Mouse (Mus musculus): Measurements from ENCODE around the gene Olig1. TPM values are rescaled to one million over a fixed set of nuclear protein-coding genes. Genes with fewer than 3 reads are reported as not detected.
"Not testable (repeated sequence)": the region's sequence is repeated elsewhere in the genome, so short reads cannot be mapped to it uniquely, and the experiment has no call there.

Gene Olig1
- total RNA-seq, 2 experiments from 2014 or later, result 99.3 to 114 TPM

DNA sequence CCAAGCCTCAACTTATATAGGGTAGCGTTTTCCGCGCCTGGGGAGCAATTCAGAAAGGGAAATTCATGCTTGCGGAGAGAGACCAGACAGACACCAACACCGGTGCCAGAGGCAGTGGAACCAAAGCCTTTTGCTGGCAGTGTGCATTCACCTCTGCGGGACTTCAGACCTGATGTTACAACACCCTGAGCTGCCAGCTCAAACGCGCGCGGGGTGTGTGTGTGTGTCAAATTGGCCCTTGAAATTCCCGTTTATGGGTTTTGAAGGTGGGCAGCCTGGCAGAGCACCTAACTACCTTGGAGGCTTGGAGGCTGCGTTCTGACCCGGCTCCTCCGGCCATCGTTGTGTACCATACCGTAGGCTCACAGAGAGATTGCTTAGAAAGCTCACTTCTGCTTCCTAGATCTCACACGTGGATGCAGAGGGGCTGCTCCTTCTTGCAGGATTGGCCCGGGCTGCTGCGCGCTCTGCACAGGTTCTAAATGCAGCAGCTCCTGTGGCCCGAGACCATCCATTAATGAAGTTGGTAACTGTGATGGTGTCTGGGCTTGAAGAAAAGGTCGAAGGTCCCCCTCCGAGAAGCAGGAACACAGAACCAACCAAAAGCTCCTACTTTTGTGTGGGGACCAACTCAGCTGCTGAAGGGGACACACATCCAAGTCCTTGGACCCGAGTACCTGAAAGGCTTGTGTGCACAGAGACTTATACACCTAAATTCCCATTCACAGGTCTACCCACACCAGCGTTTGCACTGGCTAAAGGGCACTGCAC is 36.9 kb upstream of the Olig1 start:
- intact Hi-C loops (cut with DNase I), result no loop called here
- no peak for DNase-seq (ENCODE audit: low spot score in 2 of 2)

GRCm38 (mm10) chr16:91233241-91233944 is 36.2 kb upstream of the Olig1 start:
- DNase-seq (ENCODE audit: low spot score in 2 of 2), result no peak
- intact Hi-C loops (cut with DNase I), result no loop called here

DNA sequence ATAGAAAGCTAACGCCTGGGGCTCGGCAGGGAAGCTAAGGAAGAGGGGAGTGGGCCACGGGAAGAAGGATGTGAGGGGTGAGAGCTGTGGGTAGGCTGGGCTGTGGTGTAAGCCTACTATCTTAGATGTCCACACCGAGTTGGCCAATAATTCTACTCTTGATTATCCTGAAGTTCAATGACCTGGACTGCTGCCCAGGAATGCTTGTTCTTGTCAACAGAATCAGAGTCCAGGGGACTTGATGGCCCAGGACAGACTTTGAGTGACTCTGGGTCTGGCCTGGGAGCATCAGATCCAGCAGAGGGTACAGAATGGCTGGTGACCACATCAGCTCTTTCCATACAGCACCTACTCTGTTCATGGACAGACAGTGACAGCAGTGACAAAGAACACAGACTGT is 30.5 kb upstream of the Olig1 start:
- DNase-seq (ENCODE audit: low spot score in 2 of 2), result no peak
- intact Hi-C loops (cut with DNase I), result no loop called here

DNA sequence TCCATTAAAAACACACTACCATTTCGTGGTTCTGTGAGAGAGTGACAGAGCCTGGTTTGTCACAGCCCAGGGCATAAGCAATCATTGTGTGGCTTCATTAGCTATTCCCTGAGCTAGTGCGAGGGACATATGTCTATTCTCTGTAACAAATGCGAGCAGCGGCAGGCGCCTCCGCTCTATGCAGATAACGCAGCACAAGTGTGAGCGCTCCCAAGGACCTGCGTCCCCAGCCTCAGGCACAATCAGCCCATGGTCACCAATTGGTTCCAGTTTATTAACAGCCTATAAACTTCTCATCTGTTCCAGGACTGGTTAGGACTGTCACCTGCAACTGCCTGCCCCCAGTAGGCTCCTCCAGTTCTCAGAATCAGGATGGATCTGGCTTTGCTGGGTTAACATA is 23.3 kb upstream of the Olig1 start:
- no peak for DNase-seq (ENCODE audit: low spot score in 2 of 2)
- intact Hi-C loops (cut with DNase I), result no loop called here

DNA sequence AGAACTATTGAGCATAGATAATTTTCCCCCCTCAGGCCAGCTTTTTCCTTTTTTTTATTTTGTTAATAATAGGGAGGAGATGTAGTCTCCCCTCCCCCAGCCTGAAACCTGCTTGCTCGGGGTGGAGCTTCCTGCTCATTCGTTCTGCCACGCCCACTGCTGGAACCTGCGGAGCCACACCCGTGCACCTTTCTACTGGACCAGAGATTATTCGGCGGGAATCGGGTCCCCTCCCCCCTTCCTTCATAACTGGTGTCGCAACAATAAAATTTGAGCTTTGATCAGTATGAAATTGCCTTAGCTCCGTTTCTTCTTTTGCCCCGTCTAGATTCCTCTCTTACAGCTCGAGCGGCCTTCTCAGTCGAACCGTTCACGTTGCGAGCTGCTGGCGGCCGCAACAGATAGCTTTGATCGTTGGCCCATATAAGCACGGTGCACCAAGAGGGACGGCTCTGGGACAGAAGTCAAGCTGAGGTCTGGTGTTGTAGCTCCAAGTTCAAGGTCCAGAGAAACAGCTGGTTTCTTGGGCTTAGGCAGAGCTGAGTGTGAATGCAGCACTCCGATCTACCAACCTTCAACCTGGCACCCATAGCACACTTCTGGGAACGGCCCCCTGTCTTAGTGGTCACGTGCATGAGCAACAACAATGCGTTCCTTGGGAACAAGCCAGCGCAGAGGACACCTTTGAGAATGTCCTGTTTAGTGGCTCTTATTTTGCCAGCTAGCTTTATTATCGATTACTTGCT is 14.0 kb upstream of the Olig1 start:
- DNase-seq (ENCODE audit: low spot score in 2 of 2); intact Hi-C loops (cut with DNase I): not testable (repeated sequence)

DNA sequence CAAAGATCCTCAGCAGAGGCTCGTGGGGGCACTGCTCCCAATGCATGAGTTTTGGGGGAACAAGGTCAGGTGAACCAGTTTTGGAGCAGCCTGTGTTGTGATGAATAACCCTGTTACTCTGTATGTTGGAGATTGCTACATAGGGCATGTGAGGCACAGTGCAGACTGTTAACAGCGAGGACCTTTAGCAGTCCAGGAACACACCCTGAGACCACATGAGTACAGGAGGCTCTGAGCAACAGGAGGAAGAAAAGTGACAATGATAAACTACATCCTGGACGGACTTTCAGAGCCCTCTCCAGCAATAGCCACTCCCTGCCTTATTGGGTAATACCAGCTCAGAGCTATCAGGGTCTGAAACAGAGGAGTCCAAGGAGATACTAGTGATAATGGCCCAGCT is 10.6 kb upstream of the Olig1 start:
- DNase-seq (ENCODE audit: low spot score in 2 of 2), result no peak
- intact Hi-C loops (cut with DNase I), result no loop called here

GRCm38 (mm10) chr16:91260861-91261260 is 8.7 kb upstream of the Olig1 start:
- DNase-seq (ENCODE audit: low spot score in 2 of 2), result no peak
- intact Hi-C loops (cut with DNase I), result no loop called here

DNA sequence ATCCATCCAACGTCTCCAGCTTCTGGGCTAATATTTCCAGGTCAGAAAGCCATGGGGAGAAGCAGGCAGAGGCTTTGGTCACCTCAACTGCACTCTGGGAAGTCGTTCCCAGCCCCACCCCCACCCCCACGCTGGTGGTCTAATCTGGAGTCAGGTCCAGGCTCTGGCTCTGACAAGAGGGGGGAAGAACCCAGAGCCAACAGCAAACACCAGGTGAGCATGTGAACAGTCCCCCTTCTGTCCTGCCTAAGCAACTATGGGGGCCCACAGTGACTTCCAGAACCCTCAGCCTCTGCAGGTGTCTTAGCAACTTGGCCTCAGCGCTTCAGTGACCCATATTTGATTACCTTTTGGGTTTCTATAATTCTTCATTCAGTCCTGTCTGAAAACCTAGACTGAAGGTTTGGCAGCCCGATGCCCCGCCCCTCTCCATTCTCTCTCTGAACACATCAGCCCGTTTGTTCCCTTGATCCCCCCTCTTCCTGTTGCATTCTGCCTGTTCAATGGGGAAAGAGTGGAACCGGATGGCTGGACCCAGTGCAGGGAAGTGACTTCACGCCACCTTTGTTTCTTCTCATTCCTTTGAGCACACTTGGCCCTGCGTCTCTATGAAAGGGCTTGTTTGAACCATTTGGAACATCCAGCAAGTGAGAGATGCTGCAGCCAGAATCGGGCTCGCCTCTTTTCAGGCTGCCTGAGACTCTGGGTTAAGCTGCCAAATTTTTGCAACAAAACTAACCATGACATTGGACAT is 6.9 kb upstream of the Olig1 start:
- DNase-seq (ENCODE audit: low spot score in 2 of 2), result peak in 1 of 2 experiments; percentile 8
- intact Hi-C loops (cut with DNase I), result no loop called here

DNA sequence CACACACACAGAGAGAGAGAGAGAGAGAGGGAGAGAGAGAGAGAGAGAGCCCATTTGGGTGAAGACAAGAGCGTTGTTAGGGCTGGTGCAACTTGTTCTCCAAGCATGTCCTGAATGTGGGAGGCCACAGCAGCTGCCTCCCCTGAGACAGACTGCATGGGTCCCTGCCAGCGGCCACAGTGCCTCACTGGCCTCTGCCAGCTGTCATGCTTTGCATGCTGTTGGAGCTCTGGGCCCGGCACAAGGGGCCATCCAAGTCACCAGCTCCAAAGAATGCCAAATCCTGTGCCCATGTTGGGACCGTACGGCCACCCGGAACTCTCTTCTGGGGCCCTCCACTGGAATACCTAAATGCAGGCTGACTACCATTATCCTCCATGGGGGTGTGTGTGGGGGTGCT is 3.6 kb upstream of the Olig1 start:
- intact Hi-C loops (cut with DNase I), result no loop called here
- DNase-seq (ENCODE audit: low spot score in 2 of 2), result peak; percentile 46 to 56

GRCm38 (mm10) chr16:91268724-91269452 is 684 bp upstream of the Olig1 start:
- intact Hi-C loops (cut with DNase I), result loop anchor here (2.0 kb wide), 1 partner anchor 38 kb away; no protein-coding TSS in a partner anchor
- DNase-seq (ENCODE audit: low spot score in 2 of 2), result no peak

DNA sequence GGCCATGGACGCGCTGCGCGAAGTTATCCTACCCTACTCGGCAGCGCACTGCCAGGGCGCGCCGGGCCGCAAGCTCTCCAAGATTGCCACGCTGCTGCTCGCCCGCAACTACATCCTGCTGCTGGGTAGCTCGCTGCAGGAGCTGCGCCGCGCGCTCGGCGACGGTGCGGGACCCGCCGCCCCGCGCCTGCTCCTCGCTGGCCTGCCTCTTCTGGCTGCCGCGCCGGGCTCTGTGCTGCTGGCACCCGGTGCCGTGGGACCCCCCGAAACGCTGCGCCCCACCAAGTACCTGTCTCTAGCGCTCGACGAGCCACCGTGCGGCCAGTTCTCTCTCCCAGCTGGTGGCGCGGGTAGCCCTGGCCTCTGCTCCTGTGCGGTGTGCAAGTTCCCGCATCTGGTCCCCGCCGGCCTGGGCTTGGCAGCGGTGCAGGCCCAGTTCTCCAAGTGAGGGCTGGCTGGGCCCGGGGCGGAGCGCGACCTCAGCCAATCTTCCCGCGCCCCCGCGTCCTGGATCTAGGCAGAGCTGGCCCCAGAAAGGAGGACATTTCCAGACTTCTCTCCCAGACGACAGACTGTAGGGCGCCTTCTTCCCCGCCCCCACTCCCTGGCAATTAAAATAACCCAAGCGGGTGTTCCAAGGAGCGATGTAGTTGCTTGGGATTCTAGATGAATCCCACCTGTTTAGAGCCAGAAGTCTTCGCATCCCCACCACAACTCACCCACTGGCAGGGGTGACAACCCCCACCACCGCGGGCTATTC is 820 bp downstream of the Olig1 start:
- intact Hi-C loops (cut with DNase I), result no loop called here
- peak; percentile 28 to 41 for DNase-seq (ENCODE audit: low spot score in 2 of 2)

DNA sequence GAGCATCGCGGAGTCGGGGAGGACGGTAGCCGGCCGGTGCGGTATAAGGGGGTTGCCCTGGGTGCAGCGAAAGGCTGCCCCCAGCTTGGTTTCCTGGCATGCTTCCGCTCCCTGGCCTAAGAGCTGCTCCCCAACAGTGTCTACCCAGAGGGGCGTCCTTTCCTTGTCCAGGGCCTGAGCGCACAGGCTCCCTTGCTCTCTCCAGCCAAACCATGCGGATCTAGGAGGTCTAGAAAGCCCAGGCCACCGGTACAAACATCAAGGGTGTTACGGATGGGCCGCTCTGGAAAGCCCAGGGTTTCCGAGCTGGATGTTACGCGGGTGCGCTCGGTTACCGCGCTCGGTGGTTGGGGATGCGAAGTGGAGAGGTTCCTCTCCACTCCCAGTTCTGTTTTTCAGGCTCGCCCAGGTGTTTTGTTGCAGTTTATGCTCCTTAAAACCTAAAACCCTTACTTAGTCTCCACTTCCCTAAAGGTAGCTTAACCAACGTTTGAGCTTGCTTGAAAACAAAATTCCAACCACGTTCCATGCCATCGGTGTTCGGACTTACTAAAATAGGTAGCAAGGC is 1.5 kb downstream of the Olig1 start:
- intact Hi-C loops (cut with DNase I), result no loop called here
- peak in 1 of 2 experiments; percentile 9 for DNase-seq (ENCODE audit: low spot score in 2 of 2)

- DNase-seq (ENCODE audit: low spot score in 2 of 2), result no peak
- intact Hi-C loops (cut with DNase I), result no loop called here
These were observed 2.1 kb downstream of the Olig1 start for GRCm38 (mm10) chr16:91271634-91272033.

DNA sequence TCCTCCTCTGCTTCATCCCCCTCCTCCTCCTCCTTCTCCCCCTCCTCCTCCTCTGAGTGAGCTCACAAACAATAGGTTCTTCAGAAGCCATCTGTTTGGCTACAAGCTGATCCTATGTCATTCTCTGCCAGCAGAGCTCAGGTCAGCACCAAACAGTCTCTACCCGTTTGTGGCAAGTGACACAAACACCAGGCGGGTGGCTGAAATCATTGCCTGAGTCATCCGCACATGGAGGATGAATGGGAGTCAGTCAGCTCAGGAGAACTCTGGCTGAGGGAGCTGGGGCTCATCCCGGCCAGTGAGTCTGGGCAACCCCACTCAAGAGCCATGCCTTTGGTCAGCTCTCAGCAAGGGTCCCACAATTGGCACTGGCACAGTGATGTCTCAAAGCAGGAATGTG is 10.9 kb downstream of the Olig1 start:
- intact Hi-C loops (cut with DNase I), result no loop called here
- DNase-seq (ENCODE audit: low spot score in 2 of 2), result peak in 1 of 2 experiments; percentile 10

- no peak for DNase-seq (ENCODE audit: low spot score in 2 of 2)
- intact Hi-C loops (cut with DNase I), result no loop called here
These were observed 22.5 kb downstream of the Olig1 start for GRCm38 (mm10) chr16:91292080-91292479.

DNA sequence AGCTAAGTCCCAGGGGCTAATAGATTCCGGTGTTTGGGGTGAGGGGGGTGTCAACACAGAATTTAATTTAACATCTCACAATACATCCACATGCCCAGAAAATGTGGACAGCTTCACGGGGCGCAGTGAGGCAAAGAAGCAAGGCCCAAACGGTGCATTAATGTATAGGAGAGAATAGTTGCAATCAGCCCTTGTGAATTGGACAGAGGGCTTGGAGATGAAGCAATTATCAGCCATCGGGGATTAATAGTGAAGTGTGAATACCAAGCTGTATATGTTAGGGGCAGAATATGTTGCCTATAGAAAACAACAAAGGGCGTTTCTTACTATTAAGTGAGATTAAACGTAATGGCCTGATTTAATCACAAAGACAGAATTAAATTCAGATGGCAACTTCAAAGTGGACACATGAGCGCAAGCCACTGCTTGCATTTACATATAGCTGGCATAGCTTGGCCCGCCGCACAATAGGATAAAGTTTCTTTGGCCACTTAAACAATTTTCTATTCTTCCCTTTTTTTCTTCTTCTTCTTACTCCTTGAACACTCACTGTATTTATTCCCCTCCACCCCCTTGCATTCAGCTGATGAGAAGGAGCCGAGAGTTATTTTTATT is 23.3 kb downstream of the Olig1 start:
- DNase-seq (ENCODE audit: low spot score in 2 of 2), result no peak
- intact Hi-C loops (cut with DNase I), result no loop called here

DNA sequence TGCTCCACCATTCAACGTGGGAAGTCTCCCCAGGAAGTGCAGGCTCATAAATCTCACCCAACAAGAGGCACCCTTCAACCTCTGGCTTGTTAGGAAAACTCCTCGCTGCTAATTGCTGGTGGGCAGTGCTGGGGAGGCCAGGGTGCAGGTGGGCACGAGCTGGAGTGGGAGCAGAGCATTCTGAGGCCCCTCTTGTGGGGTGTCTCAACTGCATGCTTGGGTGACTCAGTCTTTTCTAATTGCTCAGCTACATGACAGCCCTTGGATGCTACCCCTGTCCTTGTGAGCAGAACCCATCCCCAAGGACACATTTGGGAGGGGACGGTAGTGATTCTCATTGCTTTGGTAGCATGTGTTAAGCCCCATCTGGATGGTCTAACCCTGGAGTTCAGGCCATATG is 28.2 kb downstream of the Olig1 start:
- intact Hi-C loops (cut with DNase I), result no loop called here
- DNase-seq (ENCODE audit: low spot score in 2 of 2), result no peak

DNA sequence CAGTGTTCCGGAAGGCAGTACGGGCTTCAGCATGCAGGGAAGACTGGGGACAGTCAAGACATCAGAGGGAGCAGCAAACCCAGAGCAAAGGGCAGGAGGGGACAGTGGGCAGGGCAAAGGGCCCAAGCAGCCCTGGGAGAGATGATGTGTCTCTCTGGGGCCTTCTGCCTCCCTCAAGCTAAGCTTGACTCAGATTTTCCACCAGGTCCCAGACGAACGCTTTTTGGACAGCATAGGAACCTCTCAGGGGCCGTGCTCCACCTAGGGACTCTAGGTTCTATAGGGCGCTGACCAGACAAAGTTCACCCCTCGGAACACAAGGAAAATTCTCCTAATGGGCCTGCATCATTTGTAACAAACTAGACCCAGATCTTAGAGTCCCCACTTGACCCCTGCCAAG is 29.8 kb downstream of the Olig1 start:
- no peak for DNase-seq (ENCODE audit: low spot score in 2 of 2)
- intact Hi-C loops (cut with DNase I), result no loop called here

Data from left cerebral cortex, postnatal 36 days (tissue).